Comparison of ENCODE assay signal across 9 mouse cellular contexts in the genomic region with DNA sequence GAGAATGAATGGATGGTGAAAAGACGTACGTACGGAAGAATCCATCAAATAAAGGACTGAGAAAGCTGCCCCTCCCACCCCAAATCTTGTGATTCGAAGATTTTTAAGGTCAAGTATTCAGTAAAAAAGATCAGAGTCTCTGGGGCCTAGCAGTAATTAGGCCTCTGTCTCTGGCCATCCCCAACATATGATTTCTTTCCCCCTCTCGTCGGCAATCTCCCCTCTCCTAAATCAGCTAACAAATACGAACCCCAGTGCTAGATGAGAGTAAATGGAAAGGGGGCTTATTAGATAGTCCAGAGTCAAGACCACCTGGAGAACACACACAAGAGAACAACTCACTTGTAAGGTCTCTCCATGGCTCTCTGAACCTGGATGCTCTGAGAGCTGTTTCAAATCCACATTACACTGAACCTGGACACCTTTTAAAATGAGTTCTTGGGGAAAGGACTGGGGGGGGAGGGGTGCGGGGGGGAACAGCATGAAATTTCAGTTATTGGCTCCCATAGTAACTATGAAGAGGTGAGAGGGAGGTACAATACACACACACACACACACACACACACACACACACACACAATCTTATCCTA. TPM values are rescaled to one million over a fixed set of nuclear protein-coding genes. Genes with fewer than 3 reads are reported as not detected.
DNase-seq lines count a peak whose midpoint lies in the region; ATAC-seq and TF ChIP-seq lines count a peak whose summit lies in the region.
"Had no signal": no experiment of that assay in that cellular context is flagged by ENCODE, and none has a peak within 500 bp of the region (broad histone marks: within the 10 kb centered on the region; RNA-seq: fewer than 3 reads in every experiment).

No protein-coding gene starts in this region.

- no peak for ATAC-seq in neural tube, embryonic 11.5 days (ENCODE audit: insufficient read depth, low FRiP score, low TSS enrichment)
- ATAC-seq in limb, embryonic 14.5 days (ENCODE audit: low FRiP score, low read depth) = no peak
- ATAC-seq in monocyte, adult 5-6 weeks (replicated peaks; ENCODE audit: insufficient number of reproducible peaks, low FRiP score, low TSS enrichment, poor library complexity, severe bottlenecking) = no peak

- H3K9me3 ChIP-seq in neural tube, embryonic 11.5 days (ENCODE audit: control insufficient read depth, low read length) = no peaks in the 10 kb centered on the region
- no peaks in the 10 kb centered on the region for H3K9me3 ChIP-seq in limb, embryonic 14.5 days (ENCODE audit: control insufficient read depth, low read length)

- peak overlapping the region; percentile 51 for H3K4me2 ChIP-seq in neural tube, embryonic 11.5 days (ENCODE audit: low read depth)
- peak overlapping the region; percentile 71 for H3K4me2 ChIP-seq in limb, embryonic 14.5 days (replicated peaks; ENCODE audit: low read depth, low read length, severe bottlenecking)

- H3K4me1 ChIP-seq in neural tube, embryonic 11.5 days (ENCODE audit: control insufficient read depth, insufficient read depth, low read length) = peaks cover 56% of the 10 kb centered on the region
- H3K4me1 ChIP-seq in limb, embryonic 14.5 days (ENCODE audit: control insufficient read depth, insufficient read depth, low read length) = peaks cover 32% of the 10 kb centered on the region

- peak; percentile 33 for DNase-seq in embryo, embryonic 10.5 days (ENCODE audit: low spot score)
- DNase-seq in embryo, embryonic 11 days = no peak
- DNase-seq in neural tube, embryonic 11.5 days (ENCODE audit: low spot score) = no peak
- no peak for DNase-seq in neural tube, embryonic 10.5 days (ENCODE audit: extremely low spot score, low spot score)
- no peak for DNase-seq in limb, embryonic 14.5 days (ENCODE audit: low spot score)
- no peak for DNase-seq in urinary bladder, postnatal 4 days (ENCODE audit: low spot score in 2 of 2)
- no peak for DNase-seq in adrenal gland, postnatal 4 days (ENCODE audit: low spot score in 2 of 2)

- WGBS in neural tube, embryonic 11.5 days = 31% methylated on average over 8 of the region's 8 CpGs
- WGBS in limb, embryonic 14.5 days = 47% methylated on average over 8 of the region's 8 CpGs

- TF ChIP-seq POLR2A in limb, embryonic 14.5 days (IDR thresholded peaks at IDR 0.05; ENCODE audit: borderline replicate concordance, extremely low read depth, insufficient read depth, insufficient read length) = no peak

- H3K27me3 ChIP-seq in neural tube, embryonic 11.5 days (ENCODE audit: control insufficient read depth, insufficient read depth, low read length) = no peaks in the 10 kb centered on the region
- no peaks in the 10 kb centered on the region for H3K27me3 ChIP-seq in limb, embryonic 14.5 days (ENCODE audit: control insufficient read depth, insufficient read depth, low read length)

- peak overlapping the region; percentile 100 for H3K27ac ChIP-seq in neural tube, embryonic 11.5 days (ENCODE audit: low read depth, low read length)
- H3K27ac ChIP-seq in limb, embryonic 14.5 days (replicated peaks; ENCODE audit: low read depth, low read length) = no peak overlapping the region

- H3K9ac ChIP-seq in neural tube, embryonic 11.5 days (ENCODE audit: low read length) = peak overlapping the region; percentile 97
- peak overlapping the region; percentile 80 for H3K9ac ChIP-seq in limb, embryonic 14.5 days (ENCODE audit: low read depth, low read length, severe bottlenecking)

- H3K36me3 ChIP-seq in neural tube, embryonic 11.5 days (ENCODE audit: control insufficient read depth, insufficient read depth, low read length) = peaks cover 6% of the 10 kb centered on the region
- H3K36me3 ChIP-seq in limb, embryonic 14.5 days (ENCODE audit: control insufficient read depth, insufficient read depth, low read length) = peaks cover 10% of the 10 kb centered on the region

- H3K4me3 ChIP-seq in neural tube, embryonic 11.5 days (ENCODE audit: low read depth, low read length) = peak overlapping the region; percentile 82
- H3K4me3 ChIP-seq in limb, embryonic 14.5 days (replicated peaks; ENCODE audit: low read length) = peak overlapping the region; percentile 62

RNA-seq across cellular contexts. Expression of a gene that starts 2.3 kb away (rescaled TPM):
- 0.61 and 1.6 TPM in 2 replicates for polyA plus RNA-seq in neural tube, embryonic 11.5 days (2014; fragmentation: Nextera tagmentation; extraction: Ambion mirVana)
- 0.99 and 1.3 TPM in 2 replicates for polyA plus RNA-seq in limb, embryonic 14.5 days (2012; rRNA removed)
- 0.28 and 0.81 TPM in 2 replicates for polyA plus RNA-seq in limb, embryonic 14.5 days (2014; fragmentation: Nextera tagmentation; extraction: Ambion mirVana)
- 1 to 10 TPM; 1.6 to 3.6 TPM for total RNA-seq in adrenal gland, postnatal 4 days (2021)
- 0.97 TPM in 1 of 3 replicates, not detected in the others for total RNA-seq in monocyte, adult 5-6 weeks (2017)

RNA-seq across cellular contexts. Expression of a gene that starts 7.4 kb away (rescaled TPM):
- polyA plus RNA-seq in neural tube, embryonic 11.5 days (2014; fragmentation: Nextera tagmentation; extraction: Ambion mirVana) = 70.6 and 83.3 TPM in 2 replicates
- 89.4 and 126 TPM in 2 replicates for polyA plus RNA-seq in limb, embryonic 14.5 days (2012; rRNA removed)
- polyA plus RNA-seq in limb, embryonic 14.5 days (2014; fragmentation: Nextera tagmentation; extraction: Ambion mirVana) = 30.3 and 37.5 TPM in 2 replicates
- 10 to 100 TPM; 84.4 to 84.6 TPM for total RNA-seq in adrenal gland, postnatal 4 days (2021)
- 7.1 to 11.0 TPM (median 8.5 TPM) in 3 replicates for total RNA-seq in monocyte, adult 5-6 weeks (2017)

RNA-seq across cellular contexts. Expression of a gene that starts 28.6 kb away (rescaled TPM):
- 76.7 and 77.2 TPM in 2 replicates for polyA plus RNA-seq in neural tube, embryonic 11.5 days (2014; fragmentation: Nextera tagmentation; extraction: Ambion mirVana)
- 220 and 277 TPM in 2 replicates for polyA plus RNA-seq in limb, embryonic 14.5 days (2012; rRNA removed)
- polyA plus RNA-seq in limb, embryonic 14.5 days (2014; fragmentation: Nextera tagmentation; extraction: Ambion mirVana) = 143 and 160 TPM in 2 replicates
- 100 to 1,000 TPM; 102 to 110 TPM for total RNA-seq in adrenal gland, postnatal 4 days (2021)
- total RNA-seq in monocyte, adult 5-6 weeks (2017) = 2.5 to 9.0 TPM (median 3.2 TPM) in 3 replicates

RNA-seq across cellular contexts. Expression of a gene that starts 29.1 kb away (rescaled TPM):
- polyA plus RNA-seq in neural tube, embryonic 11.5 days (2014; fragmentation: Nextera tagmentation; extraction: Ambion mirVana) = not detected in 2 replicates
- not detected in 2 replicates for polyA plus RNA-seq in limb, embryonic 14.5 days (2012; rRNA removed)
- polyA plus RNA-seq in limb, embryonic 14.5 days (2014; fragmentation: Nextera tagmentation; extraction: Ambion mirVana) = not detected in 2 replicates
- total RNA-seq in adrenal gland, postnatal 4 days (2021) = not detected
- total RNA-seq in monocyte, adult 5-6 weeks (2017) = not detected in 3 replicates
- total RNA-seq: gastrocnemius, postnatal 14 days had no signal

Comparison
In these comparisons a context has a peak if more than half of its experiments do, and no peak if none do; other contexts are left out.
1. RNA of a gene that starts 28.6 kb away (total RNA-seq): 102 to 110 TPM in adrenal gland, postnatal 4 days; 2.5 to 9.0 TPM in monocyte, adult 5-6 weeks; every median in the first group is over 10 times any median in the second.